Mouse (Mus musculus): ENCODE data around the gene Ndufb5. TPM values are rescaled to one million over a fixed set of nuclear protein-coding genes. Genes with fewer than 3 reads are reported as not detected.
A peak's percentile ranks its signal among the peaks of the same experiment; 100 is the strongest.
"Not testable (repeated sequence)": the region's sequence is repeated elsewhere in the genome, so short reads cannot be mapped to it uniquely, and the experiment has no call there.

The Ndufb5 gene
- total RNA-seq, 2 experiments from 2014 or later, result 201 to 213 TPM

DNA sequence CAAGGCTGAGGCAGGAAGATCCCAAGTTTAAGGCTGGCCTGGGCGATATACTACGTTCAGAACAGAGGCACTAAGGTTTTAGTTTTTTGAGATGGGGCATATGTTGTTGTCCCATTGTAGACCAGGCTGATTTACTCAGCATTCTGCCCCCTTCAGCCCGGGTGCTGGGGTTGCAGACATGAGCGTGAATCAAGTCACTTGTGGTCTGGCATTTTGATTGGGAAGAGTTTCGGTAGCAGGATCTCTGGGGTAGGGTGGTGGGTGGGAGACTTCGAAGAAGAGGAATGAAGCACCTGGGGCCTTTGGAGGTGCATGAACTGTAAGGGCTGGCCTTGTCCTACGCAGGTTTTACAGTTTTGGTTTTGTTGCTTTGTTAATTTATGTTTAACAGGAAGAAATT, 12.6 kb upstream of the Ndufb5 start:
- no peak for DNase-seq (ENCODE audit: low spot score in 2 of 2)

DNA sequence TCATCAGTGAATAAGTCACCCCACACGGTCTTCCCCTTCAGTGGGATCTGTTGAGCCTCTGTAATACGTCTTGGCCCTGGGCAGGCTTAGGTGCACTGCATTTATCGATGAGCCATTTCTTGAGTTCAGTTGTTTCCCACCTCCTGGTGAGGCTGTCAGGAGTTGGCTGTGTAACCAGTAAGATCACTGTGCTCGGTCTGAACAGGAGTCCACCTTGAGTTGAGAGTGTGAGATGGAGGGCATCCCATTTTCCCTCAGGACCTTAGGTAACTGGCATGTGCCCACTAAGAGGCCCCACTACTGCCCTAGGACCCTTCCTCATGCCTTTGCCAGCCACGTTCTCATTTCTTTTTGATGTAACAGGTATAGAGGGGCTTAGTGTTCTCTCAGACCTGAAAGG, 10.8 kb upstream of the Ndufb5 start:
- DNase-seq (ENCODE audit: low spot score in 2 of 2), result no peak

DNA sequence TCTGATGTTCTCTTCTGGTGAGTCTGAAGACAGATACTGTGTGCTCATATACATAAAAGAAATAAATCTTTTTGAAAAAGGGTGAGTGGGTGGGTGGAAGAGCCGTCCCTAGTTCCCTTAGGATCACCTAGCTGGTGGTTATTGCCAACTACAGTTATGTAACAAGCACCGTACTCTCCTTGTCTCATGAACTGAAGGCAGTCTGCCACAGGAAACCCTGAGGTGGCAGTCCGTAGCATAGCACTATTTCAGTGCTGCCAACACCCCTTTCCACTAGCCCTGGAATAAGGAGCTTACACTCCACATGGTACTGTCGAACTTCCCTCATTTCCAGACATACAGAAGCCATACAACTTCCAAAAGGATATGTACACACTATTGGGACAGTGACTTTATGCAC, 8.9 kb upstream of the Ndufb5 start:
- DNase-seq (ENCODE audit: low spot score in 2 of 2), result no peak

DNA sequence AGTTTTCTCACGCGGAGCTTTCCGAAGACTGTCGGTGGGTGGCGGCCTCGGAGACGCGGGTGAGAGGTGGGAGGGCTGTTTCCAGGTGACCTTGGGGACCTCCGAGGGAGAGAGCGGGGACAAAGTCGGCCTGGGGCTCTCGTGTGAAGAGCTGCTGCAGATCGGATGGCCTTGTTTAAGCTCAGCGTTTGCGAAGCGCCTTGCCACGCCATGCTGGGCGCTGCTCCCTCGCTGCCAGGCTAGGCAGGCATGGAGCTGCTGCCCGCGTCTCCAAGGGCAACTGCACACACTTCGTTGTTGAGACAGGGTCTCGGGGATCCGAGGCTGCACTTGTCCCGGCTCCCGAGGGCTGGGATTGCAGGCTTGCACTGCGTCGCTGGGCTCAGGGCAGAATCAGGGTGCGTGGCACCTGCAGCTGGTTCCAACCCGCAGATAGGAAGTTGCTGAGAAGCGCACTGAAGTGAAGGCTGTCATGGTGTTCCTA, 424 bp downstream of the Ndufb5 start, which contains the start of gene Mrpl47:
Gene Mrpl47 (minus strand): TSS at position 434 of the 484 bp plus-strand sequence.
- no peak for DNase-seq (ENCODE audit: low spot score in 2 of 2)

DNA sequence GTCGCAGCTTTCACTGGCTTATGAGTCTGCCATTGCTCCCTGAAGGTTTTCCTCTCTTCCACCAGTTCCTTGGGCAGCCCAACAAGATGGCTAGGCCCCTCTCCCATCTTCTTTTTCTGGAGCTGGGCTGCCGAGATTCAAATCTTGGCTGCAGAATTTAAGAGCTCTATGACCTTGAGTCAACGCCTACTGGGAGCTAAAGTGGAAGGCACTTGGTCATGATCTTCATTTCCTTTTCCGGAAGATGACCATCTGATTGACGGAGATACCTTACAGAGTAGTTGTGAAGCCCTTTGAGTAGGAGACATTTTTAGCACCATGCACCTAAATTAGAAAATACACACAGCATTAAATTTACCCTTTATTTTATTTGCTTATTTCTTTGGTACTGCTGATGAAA, 1.8 kb downstream of the Ndufb5 start:
- no peak for DNase-seq (ENCODE audit: low spot score in 2 of 2)

DNA sequence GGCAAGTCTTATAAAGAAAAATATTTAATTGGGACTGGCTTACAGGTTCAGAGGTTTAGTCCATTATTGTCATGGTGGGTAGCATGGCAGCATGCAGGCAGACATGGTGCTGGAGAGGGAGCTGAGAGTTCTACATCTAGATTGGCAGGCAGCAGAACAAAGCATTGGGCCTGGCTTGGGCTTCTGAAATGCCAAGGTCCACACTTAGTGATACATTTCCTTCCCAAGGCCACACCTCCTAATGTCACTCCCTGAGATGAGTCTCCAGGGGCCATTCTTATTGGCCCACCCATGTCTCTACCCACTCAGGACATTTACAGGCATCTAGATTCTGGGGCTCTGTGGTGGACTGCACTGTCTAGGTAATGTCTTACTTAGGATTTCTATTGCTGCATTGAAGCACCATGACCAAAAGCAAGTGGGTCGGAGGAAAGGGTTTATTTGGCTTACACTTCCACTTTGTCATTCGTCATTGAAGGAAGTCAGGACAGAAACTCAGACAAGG, 5.5 kb downstream of the Ndufb5 start:
- no peak for DNase-seq (ENCODE audit: low spot score in 2 of 2)

DNA sequence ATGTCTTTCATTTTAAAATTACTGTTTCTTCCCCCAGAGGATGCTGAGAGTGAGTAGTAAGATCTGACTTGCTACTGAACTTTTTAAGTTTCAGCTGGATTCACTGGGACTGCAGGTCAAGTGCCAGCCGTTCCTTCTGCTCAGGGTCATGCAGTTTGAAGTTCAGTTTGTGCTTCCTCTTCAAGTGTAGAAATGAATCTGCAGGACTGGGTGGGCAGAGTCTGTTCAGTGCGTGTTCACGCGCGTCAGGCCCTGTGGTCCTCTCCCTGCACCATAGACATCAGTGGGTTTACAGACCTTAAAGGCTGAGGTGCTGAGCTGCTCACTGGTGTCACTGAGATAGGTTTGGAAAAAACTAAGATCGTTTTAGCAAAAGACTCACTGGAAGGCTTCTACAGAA, 8.2 kb downstream of the Ndufb5 start:
- no peak for DNase-seq (ENCODE audit: low spot score in 2 of 2)

DNA sequence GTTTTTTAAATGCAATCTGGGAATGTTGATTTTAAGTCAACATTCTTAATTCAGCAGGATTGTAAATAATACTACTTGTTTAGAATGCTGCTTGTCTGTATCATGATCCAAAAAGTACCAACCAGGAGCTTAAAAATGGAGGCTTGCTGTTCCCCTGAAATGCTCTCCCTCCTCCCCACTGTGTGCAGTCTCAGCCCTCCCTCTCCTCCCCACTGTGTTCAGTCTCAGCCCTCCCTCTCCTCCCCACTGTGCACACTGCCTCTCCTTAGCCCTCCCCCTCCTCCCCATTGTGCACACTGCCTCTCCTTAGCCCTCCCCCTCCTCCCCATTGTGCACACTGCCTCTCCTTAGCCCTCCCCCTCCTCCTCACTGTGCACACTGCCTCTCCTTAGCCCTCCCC, 8.6 kb downstream of the Ndufb5 start:
- DNase-seq (ENCODE audit: low spot score in 2 of 2), result not testable (repeated sequence)

DNA sequence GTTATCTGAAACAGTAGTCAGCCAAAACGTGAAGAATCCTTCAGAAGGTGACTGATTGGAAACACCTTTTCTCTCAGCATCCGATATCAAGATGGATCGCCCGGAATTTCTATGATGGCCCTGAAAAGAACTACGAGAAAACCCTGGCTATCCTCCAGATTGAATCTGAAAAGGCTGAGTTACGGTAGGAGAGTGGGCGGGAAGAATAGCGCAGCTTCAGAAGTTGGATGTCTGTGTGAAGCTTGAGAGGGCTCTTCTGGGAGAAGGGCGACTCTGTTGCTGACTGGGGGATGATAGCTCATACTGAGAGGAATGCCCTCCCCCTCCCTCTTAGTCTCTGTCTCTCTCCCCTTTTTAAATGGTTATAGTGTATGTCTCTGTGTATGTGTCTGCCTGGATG, 11.6 kb downstream of the Ndufb5 start:
- peak in 1 of 2 experiments; percentile 27 for DNase-seq (ENCODE audit: low spot score in 2 of 2)

DNA sequence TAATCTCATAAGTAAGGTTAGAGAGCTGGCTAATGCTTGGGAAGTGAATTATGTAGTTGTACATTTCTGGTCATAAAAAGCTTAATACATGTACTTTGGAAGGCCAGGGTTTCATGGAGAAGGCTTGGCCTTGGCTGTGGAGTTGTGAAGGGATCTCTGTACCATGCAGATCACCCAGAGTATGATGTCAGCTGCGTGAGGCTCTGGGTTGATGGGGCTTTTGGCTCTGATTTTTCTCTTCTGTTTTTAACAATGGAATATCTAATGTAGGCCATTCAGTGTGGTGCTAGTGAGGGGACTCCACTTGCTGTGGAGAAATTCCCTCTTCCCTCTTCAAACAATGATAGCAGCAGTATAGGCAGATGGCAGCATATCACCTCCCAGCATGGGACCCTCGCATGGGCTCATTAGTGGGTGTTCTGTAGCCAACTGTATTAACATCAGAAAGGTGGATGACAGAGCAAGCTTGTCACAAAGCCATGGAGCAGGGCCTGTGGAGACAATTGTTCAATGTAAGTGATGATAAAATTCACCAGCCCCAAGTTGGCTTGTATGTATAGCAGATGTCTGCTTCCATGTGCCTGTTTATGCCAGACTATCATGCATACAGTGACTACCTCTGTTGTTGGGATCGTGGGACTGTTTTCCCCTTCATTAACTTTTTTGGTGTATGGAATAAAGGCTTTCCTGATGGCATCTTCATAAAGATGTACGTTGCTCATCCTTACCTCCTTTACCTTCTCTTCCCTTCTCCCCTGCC, 13.2 kb downstream of the Ndufb5 start:
- DNase-seq (ENCODE audit: low spot score in 2 of 2), result no peak

DNA sequence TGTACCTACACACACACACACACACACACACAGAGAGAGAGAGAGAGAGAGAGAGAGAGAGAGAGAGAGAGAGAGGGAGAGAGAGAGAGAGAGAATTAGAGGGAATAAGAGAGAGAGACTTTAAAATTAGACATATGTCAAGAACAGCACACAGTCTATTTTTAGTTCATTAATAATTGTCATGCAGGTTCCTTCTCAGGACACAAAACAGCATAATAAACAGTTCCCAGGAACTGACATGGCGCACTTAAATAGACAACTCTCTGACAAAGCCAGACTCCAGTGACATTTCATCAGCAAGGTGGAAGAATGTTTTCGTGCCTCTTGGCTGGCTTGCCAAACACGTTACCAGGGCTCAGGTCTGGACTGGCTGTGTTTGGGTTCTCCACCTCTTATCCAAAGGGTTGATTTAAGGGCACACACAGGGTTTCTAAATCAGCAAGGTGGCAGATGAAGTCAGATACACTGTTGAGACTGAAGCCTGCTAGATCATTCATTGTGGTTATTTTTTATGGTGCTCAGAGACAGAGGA, 17.7 kb downstream of the Ndufb5 start:
- no peak for DNase-seq (ENCODE audit: low spot score in 2 of 2)

DNA sequence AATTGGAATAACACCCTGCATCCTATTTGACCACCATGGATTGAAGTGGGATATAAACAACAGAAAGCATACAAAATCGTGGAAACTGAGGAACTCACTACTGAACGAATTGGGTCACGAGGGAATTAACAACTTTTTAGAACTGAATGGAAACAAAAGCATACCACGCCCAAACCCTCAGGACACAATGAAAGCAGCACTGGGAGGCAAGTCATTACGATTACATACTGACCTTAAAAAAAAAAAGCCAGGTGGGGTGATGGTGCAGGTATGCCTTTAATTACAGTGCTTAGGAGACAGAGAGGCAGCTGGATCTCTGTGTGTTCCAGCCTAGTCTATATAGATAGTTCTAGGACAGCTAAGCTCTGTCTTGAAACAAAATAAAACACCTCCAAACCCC, 22.4 kb downstream of the Ndufb5 start:
- DNase-seq (ENCODE audit: low spot score in 2 of 2), result no peak

DNA sequence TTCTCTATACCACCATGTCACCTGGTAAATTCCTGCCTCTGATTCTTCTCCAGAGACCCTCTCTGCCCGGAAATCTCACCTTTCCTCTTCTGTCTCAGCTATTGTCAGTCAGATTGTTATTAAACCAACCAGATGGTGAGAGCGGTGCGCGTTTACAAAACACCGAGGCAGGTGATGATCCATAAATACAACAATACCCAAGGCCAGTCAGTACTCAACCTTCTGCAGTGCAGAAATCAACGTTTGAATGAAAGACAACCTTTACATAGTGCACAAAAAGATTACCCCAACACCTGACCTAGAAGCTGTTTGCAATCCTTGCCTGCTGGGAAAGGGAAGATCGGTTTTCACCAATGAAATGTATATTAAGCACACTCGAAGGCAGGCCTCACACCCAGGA, 26.2 kb downstream of the Ndufb5 start:
- DNase-seq (ENCODE audit: low spot score in 2 of 2), result no peak

DNA sequence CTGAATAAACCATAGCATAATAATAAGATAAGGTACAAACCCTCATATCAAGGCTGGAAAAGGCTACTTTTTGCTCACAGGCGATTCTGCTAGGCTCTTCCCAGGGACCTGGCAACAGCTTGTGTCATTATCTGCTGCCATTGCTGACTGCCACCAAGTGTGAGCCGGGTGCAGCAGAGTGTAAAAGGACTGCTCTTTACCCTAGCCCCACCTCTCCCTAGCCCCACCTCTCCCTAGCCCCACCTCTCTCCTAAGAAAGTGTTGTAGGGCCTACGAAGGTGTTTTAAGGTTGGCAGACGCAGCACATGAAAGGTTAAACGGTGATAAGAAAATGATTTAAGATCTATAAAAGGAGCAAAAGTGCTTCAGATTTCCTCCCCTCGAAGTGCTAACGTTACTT, 27.1 kb downstream of the Ndufb5 start:
- DNase-seq (ENCODE audit: low spot score in 2 of 2), result no peak

DNA sequence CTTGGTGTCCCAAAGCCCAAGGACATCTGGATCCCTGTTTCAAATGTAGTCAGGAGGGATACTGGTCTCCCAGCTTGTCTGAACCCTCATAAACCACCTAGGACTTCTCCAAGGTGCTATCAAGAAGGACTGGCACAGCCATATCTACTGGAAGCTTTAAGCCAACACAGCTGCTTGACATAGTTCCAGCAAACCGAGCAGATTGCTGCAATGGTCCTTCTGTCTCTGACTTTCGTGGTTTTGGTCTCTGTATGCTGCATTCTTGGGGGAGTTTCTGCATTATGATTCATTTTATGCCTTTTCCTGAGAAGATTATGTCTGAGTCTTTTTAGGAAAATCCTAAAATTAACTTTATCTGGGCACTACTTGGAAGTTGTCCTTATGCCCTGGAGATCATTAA, 34.0 kb downstream of the Ndufb5 start:
- no peak for DNase-seq (ENCODE audit: low spot score in 2 of 2)

Other genes starting within 250 kb of the Ndufb5 start
- gene Kcnmb3, start 244.8 kb upstream of the Ndufb5 start, total RNA-seq (2021), result under 1 TPM in 1 of 2 experiments, not detected in 1; 0.35 TPM
- gene Zfp639, start 226.7 kb upstream of the Ndufb5 start, total RNA-seq (2021), result 10 to 100 TPM; 33.5 to 33.8 TPM
- gene Mfn1, start 207.5 kb upstream of the Ndufb5 start, total RNA-seq (2021), result 100 to 1,000 TPM in 1 of 2 experiments, 10 to 100 TPM in 1; 88.3 to 104 TPM
- 10 to 100 TPM; 29.2 to 31.4 TPM for gene Gnb4, start 120.4 kb upstream of the Ndufb5 start, total RNA-seq (2021)
- 10 to 100 TPM; 14.9 to 15.8 TPM for gene Actl6a, start 30.7 kb upstream of the Ndufb5 start, total RNA-seq (2021)
- 10 to 100 TPM; 19.4 to 23.0 TPM for gene Mrpl47, start 615 bp downstream of the Ndufb5 start, total RNA-seq (2021)
- 10 to 100 TPM; 30.0 to 31.9 TPM for gene Usp13, start 80.6 kb downstream of the Ndufb5 start, total RNA-seq (2021)